Mouse (Mus musculus): ENCODE measurements at regions not wholly inside any gene's neighbourhood (a gene's known extent, or its start where the extent isn't known, plus 50 kb on each side); places are given as distances from the start of the nearest gene placed in this dataset.

- TF ChIP-seq MAX (IDR thresholded peaks at IDR 0.05) (no peak), CTCF (IDR thresholded peaks at IDR 0.05; ENCODE audit: control insufficient read depth, insufficient read depth, insufficient read length) (no peak), USF1 (IDR thresholded peaks at IDR 0.05; ENCODE audit: low read depth) (no peak), MYOG (IDR thresholded peaks at IDR 0.05; ENCODE audit: control insufficient read depth, extremely low read depth, insufficient read length) (no peak), MYOD1 (IDR thresholded peaks at IDR 0.05; ENCODE audit: control insufficient read depth, insufficient read length, low read depth) (no peak)
Observed at GRCm38 (mm10) chr12:21470286-21470685, 52.8 kb upstream of the Ywhaq start.

Data from C2C12 (cell line).